Mouse (Mus musculus) embryonic fibroblast, embryonic 13.5 days (primary cell): ENCODE data around the gene Prox1. TPM values are rescaled to one million over a fixed set of nuclear protein-coding genes. Genes with fewer than 3 reads are reported as not detected.

Experiments
- H3K27ac ChIP-seq: 2 replicates; pipeline ENCODE4 v1.5.1; 2012; ENCODE audit warnings: low read length, control low read depth, inconsistent platforms; ENCODE audit not compliant: insufficient read depth
- H3K4me1 ChIP-seq: 2 replicates; pipeline ENCODE4 v1.6.1; 2011; ENCODE audit warnings: low read length; ENCODE audit not compliant: control insufficient read depth, insufficient read depth
- H3K4me3 ChIP-seq: 2 replicates; pipeline ENCODE4 v1.5.1; 2011; ENCODE audit warnings: mild to moderate bottlenecking, control low read depth, low read length; ENCODE audit not compliant: insufficient read depth
- CTCF ChIP-seq: IDR thresholded peaks from 2 replicates; pipeline ENCODE4 v1.5.1; 2011; ENCODE audit warnings: mild to moderate bottlenecking, control low read depth, low read length, moderate library complexity, borderline replicate concordance; ENCODE audit not compliant: insufficient read depth
- POLR2A ChIP-seq: IDR thresholded peaks from 2 replicates; pipeline ENCODE4 v1.6.1; 2011; ENCODE audit warnings: low read depth, mild to moderate bottlenecking, control low read depth, low read length, moderate library complexity
- polyA plus RNA-seq: library from polyadenylated mRNA; stranded (reverse); fragments of >200 nt; gene quantifications from 2 replicates; pipeline ENCODE4 v1.2.4, GENCODE M21; 2011; ENCODE audit warnings: low read depth; ENCODE audit not compliant: missing spikeins, insufficient read length

The Prox1 gene
- polyA plus RNA-seq, 1 experiment = 0.23 TPM

GRCm38 (mm10) chr1:190092076-190092475 lies 78.4 kb downstream of the Prox1 start:
- no peak for TF ChIP-seq CTCF
- TF ChIP-seq POLR2A = no peak
- H3K4me3 ChIP-seq = no peak overlapping the region
- H3K4me1 ChIP-seq = no peaks in the 10 kb centered on the region
- no peak overlapping the region for H3K27ac ChIP-seq

GRCm38 (mm10) chr1:190088929-190089328 lies 81.6 kb downstream of the Prox1 start:
- H3K4me3 ChIP-seq = no peak overlapping the region
- no peaks in the 10 kb centered on the region for H3K4me1 ChIP-seq
- H3K27ac ChIP-seq = no peak overlapping the region
- TF ChIP-seq POLR2A (no peak), CTCF (no peak)

GRCm38 (mm10) chr1:190085703-190086102 lies 84.8 kb downstream of the Prox1 start:
- Histone ChIP-seq H3K4me3 (no peak overlapping the region), H3K27ac (no peak overlapping the region)
- TF ChIP-seq POLR2A = no peak
- TF ChIP-seq CTCF = no peak

DNA sequence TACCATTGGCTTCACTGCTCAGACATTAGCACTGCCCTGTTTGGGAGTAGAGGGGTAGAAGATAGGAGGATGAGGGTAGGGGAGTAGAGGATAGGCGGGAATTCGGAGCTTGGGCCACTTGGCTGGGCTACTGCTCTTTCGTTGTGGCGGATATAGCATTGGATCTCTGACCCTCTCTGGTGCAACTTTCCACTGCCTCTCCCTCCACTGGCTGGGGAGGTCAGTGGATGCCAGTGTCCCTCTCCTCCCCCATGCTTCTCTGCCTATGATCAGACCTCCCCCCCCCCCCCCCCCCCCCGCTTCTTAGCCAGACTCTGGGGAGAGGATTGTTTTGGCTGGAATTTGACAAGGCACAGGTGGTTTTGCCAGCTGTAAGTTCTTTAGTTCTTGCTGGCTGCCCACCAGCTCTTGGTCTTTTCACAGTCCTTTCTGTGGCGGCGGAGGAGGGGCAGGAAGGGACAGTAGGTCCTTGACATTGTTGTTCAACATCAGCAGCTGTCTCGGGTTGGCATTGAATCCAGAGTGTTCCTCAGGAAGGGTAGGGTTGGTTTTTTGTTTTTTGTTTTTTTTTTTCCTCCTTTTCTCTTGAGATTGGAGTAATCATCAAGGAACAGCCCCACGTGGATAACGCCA lies 90.8 kb downstream of the Prox1 start:
- Histone ChIP-seq H3K27ac (no peak overlapping the region), H3K4me1 (no peaks in the 10 kb centered on the region), H3K4me3 (no peak overlapping the region)
- TF ChIP-seq POLR2A (no peak), CTCF (no peak)

More at GRCm38 (mm10) chr1:190085703-190086102, 84.8 kb downstream of the Prox1 start:
- H3K4me1 ChIP-seq = no peaks in the 10 kb centered on the region

- H3K4me1 ChIP-seq = no peaks in the 10 kb centered on the region
These were observed 93.9 kb downstream of the Prox1 start for GRCm38 (mm10) chr1:190076601-190077000.

More at GRCm38 (mm10) chr1:190076601-190077000, 93.9 kb downstream of the Prox1 start:
- TF ChIP-seq CTCF = no peak
- TF ChIP-seq POLR2A = no peak
- no peak overlapping the region for H3K4me3 ChIP-seq
- H3K27ac ChIP-seq = no peak overlapping the region

Other genes starting within 250 kb of the Prox1 start
- gene Smyd2, start 248.4 kb downstream of the Prox1 start, polyA plus RNA-seq = 47.4 and 48.6 TPM in 2 replicates